Comparison of ENCODE assay signal across 8 mouse cellular contexts in the genomic region with DNA sequence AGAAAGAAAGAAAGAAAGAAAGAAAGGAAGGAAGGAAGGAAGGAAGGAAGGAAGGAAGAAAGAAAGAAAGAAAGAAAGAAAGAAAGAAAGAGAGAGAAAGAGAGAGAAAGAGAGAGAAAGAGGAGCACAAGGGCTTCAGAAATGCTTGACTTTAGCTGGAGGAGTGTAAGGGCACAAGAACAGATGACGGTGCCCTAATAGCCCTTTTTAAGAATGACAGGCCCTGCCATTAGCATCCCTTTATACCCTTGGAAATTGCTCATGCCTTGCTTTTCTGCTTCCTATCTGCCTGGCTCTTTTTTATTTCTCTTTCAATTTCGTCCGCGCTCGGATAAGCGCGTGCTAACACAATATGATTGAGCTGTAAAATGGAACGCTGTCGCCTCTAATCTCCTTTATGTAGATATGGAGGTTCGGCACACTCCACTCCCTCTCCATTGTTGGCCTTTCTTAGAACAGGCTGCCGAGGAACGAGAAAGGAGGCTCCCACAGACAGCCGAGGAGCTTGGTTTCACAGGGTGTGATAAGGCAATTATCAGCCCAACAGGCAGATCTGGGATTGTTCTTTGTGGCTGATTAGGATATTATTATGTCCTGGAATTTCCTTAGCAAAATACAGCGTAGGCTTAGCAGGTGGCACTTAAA.
DNase-seq lines count a peak whose midpoint lies in the region; ATAC-seq and TF ChIP-seq lines count a peak whose summit lies in the region.

No protein-coding gene starts in this region.

- no peak overlapping the region for H3K27ac ChIP-seq in layer of hippocampus, adult 2 months
- H3K27ac ChIP-seq in hindbrain, postnatal 0 days, result no peak overlapping the region; the same call in 1 of the 2 replicates
- H3K27ac ChIP-seq in midbrain, postnatal 0 days (ENCODE audit: low read depth, low read length), result no peak overlapping the region
- H3K27ac ChIP-seq in thymus, adult 2 months (ENCODE audit: control insufficient read depth, insufficient read depth, low read length), result no peak overlapping the region

- TF ChIP-seq CTCF in layer of hippocampus, adult 2 months (conservative IDR thresholded peaks at IDR 0.05), result no peak
- TF ChIP-seq CTCF in hindbrain, postnatal 0 days (IDR thresholded peaks at IDR 0.05; ENCODE audit: low read depth), result no peak
- no peak for TF ChIP-seq CTCF in midbrain, postnatal 0 days (IDR thresholded peaks at IDR 0.05)
- TF ChIP-seq CTCF in thymus, adult 2 months (IDR thresholded peaks at IDR 0.05; ENCODE audit: borderline replicate concordance, control insufficient read depth, extremely low read depth, insufficient read depth, low read length, poor library complexity), result no peak

- H3K9ac ChIP-seq in hindbrain, postnatal 0 days (replicated peaks; ENCODE audit: low read length), result no peak overlapping the region
- H3K9ac ChIP-seq in midbrain, postnatal 0 days (replicated peaks; ENCODE audit: low read length, poor library complexity, severe bottlenecking), result 0 out of 2 replicates have a peak overlapping the region, but pooled peaks have one; percentile 36

- peak overlapping the region; percentile 43 for H3K4me3 ChIP-seq in layer of hippocampus, adult 2 months
- 0 out of 2 replicates have a peak overlapping the region, but pooled peaks have one; percentile 10 for H3K4me3 ChIP-seq in hindbrain, postnatal 0 days (ENCODE audit: low read length)
- peak overlapping the region; percentile 20; the same call in 1 of the 2 replicates for H3K4me3 ChIP-seq in midbrain, postnatal 0 days (ENCODE audit: low read depth, low read length)
- no peak overlapping the region for H3K4me3 ChIP-seq in thymus, adult 2 months (ENCODE audit: control insufficient read depth, insufficient read depth, low read length)

- 11% methylated on average over 14 of the region's 14 CpGs for WGBS in hindbrain, postnatal 0 days
- WGBS in midbrain, postnatal 0 days, result 13% methylated on average over 14 of the region's 14 CpGs
- 91% methylated on average over 14 of the region's 14 CpGs for WGBS in thymus, adult 2 months

- no peaks in the 10 kb centered on the region for H3K27me3 ChIP-seq in hindbrain, postnatal 0 days (ENCODE audit: insufficient read depth, low read length)
- no peaks in the 10 kb centered on the region for H3K27me3 ChIP-seq in midbrain, postnatal 0 days (ENCODE audit: insufficient read depth, low read length)
- H3K27me3 ChIP-seq in thymus, adult 2 months (ENCODE audit: control insufficient read depth, insufficient read depth, low read length), result no peaks in the 10 kb centered on the region

- no peak for ATAC-seq in hindbrain, postnatal 0 days
- no peak for ATAC-seq in midbrain, postnatal 0 days (ENCODE audit: low FRiP score)
- ATAC-seq in monocyte, adult 5-6 weeks (replicated peaks; ENCODE audit: insufficient number of reproducible peaks, low FRiP score, low TSS enrichment, poor library complexity, severe bottlenecking), result no peak

- TF ChIP-seq POLR2A in thymus, adult 2 months (IDR thresholded peaks at IDR 0.05; ENCODE audit: control insufficient read depth, extremely low read depth, insufficient read depth, low read length, poor library complexity), result no peak

- H3K4me2 ChIP-seq in hindbrain, postnatal 0 days (ENCODE audit: low read depth, low read length), result peak overlapping the region; percentile 48
- H3K4me2 ChIP-seq in midbrain, postnatal 0 days (ENCODE audit: low read depth, low read length, poor library complexity, severe bottlenecking), result peak overlapping the region; percentile 47

- no peak for DNase-seq in layer of hippocampus, adult 2 months (ENCODE audit: low spot score in 2 of 2)
- DNase-seq in layer of hippocampus, adult 9-11 months, result no peak
- peak; percentile 31 for DNase-seq in embryo, embryonic 10.5 days (ENCODE audit: low spot score)
- DNase-seq in hindbrain, postnatal 0 days (ENCODE audit: low spot score), result peak; percentile 30
- peak; percentile 6 for DNase-seq in midbrain, postnatal 0 days (ENCODE audit: low spot score)
- DNase-seq in thymus, adult 2 months, result no peak
- DNase-seq in thymus, postnatal 25 days, result no peak

- H3K9me3 ChIP-seq in hindbrain, postnatal 0 days (ENCODE audit: low read length), result no peaks in the 10 kb centered on the region
- H3K9me3 ChIP-seq in midbrain, postnatal 0 days (ENCODE audit: low read length), result no peaks in the 10 kb centered on the region

- H3K4me1 ChIP-seq in hindbrain, postnatal 0 days (ENCODE audit: insufficient read depth, low read length), result peaks cover 4% of the 10 kb centered on the region; the same call in 1 of the 2 replicates
- H3K4me1 ChIP-seq in midbrain, postnatal 0 days (ENCODE audit: insufficient read depth, low read length), result no peaks in the 10 kb centered on the region
- no peaks in the 10 kb centered on the region for H3K4me1 ChIP-seq in thymus, adult 2 months (replicated peaks; ENCODE audit: control insufficient read depth, insufficient read depth, low read length)

- H3K36me3 ChIP-seq in hindbrain, postnatal 0 days (ENCODE audit: insufficient read depth, low read length), result no peaks in the 10 kb centered on the region
- H3K36me3 ChIP-seq in midbrain, postnatal 0 days (ENCODE audit: insufficient read depth, low read length), result no peaks in the 10 kb centered on the region
- H3K36me3 ChIP-seq in thymus, adult 2 months (ENCODE audit: control insufficient read depth, insufficient read depth, low read length), result no peaks in the 10 kb centered on the region

Comparison
In these comparisons a context has a peak if more than half of its experiments do, and no peak if none do; other contexts are left out.
1. DNase-seq: peak in embryo, embryonic 10.5 days (single experiment), hindbrain, postnatal 0 days (single experiment) and midbrain, postnatal 0 days (single experiment); none in layer of hippocampus, adult 2 months (0 of 2), layer of hippocampus, adult 9-11 months (single experiment), thymus, adult 2 months (single experiment) and thymus, postnatal 25 days (single experiment).